ENCODE assay signal across 8 mouse cellular contexts in genomic region chr11:81587942-81588341, GRCm38 (mm10).
DNase-seq lines count a peak whose midpoint lies in the region; ATAC-seq lines count a peak whose summit lies in the region.

No protein-coding gene starts in this region.

- ATAC-seq in CD4-positive, CD25-positive, alpha-beta regulatory T cell, adult 4 months, result no peak

- intact Hi-C loops in heart, postnatal 36 days (cut with DNase I), result loop anchor here (1.0 kb wide), 1 partner anchor 25 kb away; no protein-coding TSS in a partner anchor

- peak; percentile 33 for DNase-seq in frontal cortex, postnatal 36 days (ENCODE audit: low spot score in 2 of 2)
- no peak for DNase-seq in frontal cortex, postnatal 14 days (ENCODE audit: low spot score in 2 of 2)
- DNase-seq in testis, postnatal 10 days (ENCODE audit: low spot score), result peak; percentile 49
- no peak for DNase-seq in testis, postnatal 14 days (ENCODE audit: low spot score)
- peak; percentile 18 to 19 for DNase-seq in heart, postnatal 36 days
- peak; percentile 31 for DNase-seq in right cerebral cortex, postnatal 4 days
- DNase-seq in gastrocnemius, adult 18-20 months (ENCODE audit: low spot score), result no peak

Comparison
In these comparisons a context has a peak if more than half of its experiments do, and no peak if none do; other contexts are left out.
1. DNase-seq: peak in frontal cortex, postnatal 36 days (2 of 2), testis, postnatal 10 days (single experiment), heart, postnatal 36 days (2 of 2) and right cerebral cortex, postnatal 4 days (single experiment); none in frontal cortex, postnatal 14 days (0 of 2), testis, postnatal 14 days (single experiment) and gastrocnemius, adult 18-20 months (single experiment).